Mouse (Mus musculus) neural tube, embryonic 13.5 days (tissue): ENCODE data around the gene Lias. TPM values are rescaled to one million over a fixed set of nuclear protein-coding genes. Genes with fewer than 3 reads are reported as not detected.

ENCODE experiments used
- ATAC-seq: fragments of 200-750 bp; cut with Nextera tagmentation; 2 replicates; pipeline ENCODE4 v1.8.0; 2017; ENCODE audit warnings: low read depth, mild to moderate bottlenecking, moderate TSS enrichment, moderate library complexity
- H3K27ac ChIP-seq: fragments of 300-500 bp; sonication (generic); replicated peaks from 2 replicates; pipeline ENCODE4 v1.5.1; 2015; ENCODE audit warnings: moderate library complexity, mild to moderate bottlenecking, inconsistent platforms
- H3K27me3 ChIP-seq: fragments of 300-500 bp; sonication (generic); 2 replicates; pipeline ENCODE4 v1.6.1; 2015; ENCODE audit warnings: mild to moderate bottlenecking, inconsistent platforms
- H3K36me3 ChIP-seq: fragments of 300-500 bp; sonication (generic); 2 replicates; pipeline ENCODE4 v1.6.1; 2015; ENCODE audit warnings: mild to moderate bottlenecking, inconsistent platforms
- H3K4me1 ChIP-seq: fragments of 300-500 bp; sonication (generic); replicated peaks from 2 replicates; pipeline ENCODE4 v1.6.1; 2015; ENCODE audit warnings: inconsistent platforms
- H3K4me2 ChIP-seq: fragments of 300-500 bp; sonication (generic); 2 replicates; pipeline ENCODE4 v1.6.1; 2015; ENCODE audit warnings: inconsistent platforms, mild to moderate bottlenecking, moderate library complexity
- H3K4me3 ChIP-seq: fragments of 300-500 bp; sonication (generic); 2 replicates; pipeline ENCODE4 v1.5.1; 2015; ENCODE audit warnings: mild to moderate bottlenecking, inconsistent platforms
- H3K9ac ChIP-seq: fragments of 300-500 bp; sonication (generic); 2 replicates; pipeline ENCODE4 v1.6.1; 2015; ENCODE audit warnings: moderate library complexity, mild to moderate bottlenecking, inconsistent platforms
- H3K9me3 ChIP-seq: fragments of 300-500 bp; sonication (generic); 2 replicates; pipeline ENCODE4 v1.6.1; 2016; ENCODE audit warnings: inconsistent platforms
- WGBS: fragments of 180-500 bp; shearing (Covaris S2); methylation state at CpG from one replicate; pipeline ENCODE4 v1.1.7; 2015; 5-methylcytosine and 5-hydroxymethylcytosine counted together
- polyA plus RNA-seq: library from polyadenylated mRNA; unstranded; fragments of >200 nt; fragmentation: Nextera tagmentation; extraction: Ambion mirVana; gene quantifications from 2 replicates; pipeline ENCODE4 v1.2.1, GENCODE M21; 2015

The Lias gene
- polyA plus RNA-seq = 60.7 and 63.3 TPM in 2 replicates

DNA sequence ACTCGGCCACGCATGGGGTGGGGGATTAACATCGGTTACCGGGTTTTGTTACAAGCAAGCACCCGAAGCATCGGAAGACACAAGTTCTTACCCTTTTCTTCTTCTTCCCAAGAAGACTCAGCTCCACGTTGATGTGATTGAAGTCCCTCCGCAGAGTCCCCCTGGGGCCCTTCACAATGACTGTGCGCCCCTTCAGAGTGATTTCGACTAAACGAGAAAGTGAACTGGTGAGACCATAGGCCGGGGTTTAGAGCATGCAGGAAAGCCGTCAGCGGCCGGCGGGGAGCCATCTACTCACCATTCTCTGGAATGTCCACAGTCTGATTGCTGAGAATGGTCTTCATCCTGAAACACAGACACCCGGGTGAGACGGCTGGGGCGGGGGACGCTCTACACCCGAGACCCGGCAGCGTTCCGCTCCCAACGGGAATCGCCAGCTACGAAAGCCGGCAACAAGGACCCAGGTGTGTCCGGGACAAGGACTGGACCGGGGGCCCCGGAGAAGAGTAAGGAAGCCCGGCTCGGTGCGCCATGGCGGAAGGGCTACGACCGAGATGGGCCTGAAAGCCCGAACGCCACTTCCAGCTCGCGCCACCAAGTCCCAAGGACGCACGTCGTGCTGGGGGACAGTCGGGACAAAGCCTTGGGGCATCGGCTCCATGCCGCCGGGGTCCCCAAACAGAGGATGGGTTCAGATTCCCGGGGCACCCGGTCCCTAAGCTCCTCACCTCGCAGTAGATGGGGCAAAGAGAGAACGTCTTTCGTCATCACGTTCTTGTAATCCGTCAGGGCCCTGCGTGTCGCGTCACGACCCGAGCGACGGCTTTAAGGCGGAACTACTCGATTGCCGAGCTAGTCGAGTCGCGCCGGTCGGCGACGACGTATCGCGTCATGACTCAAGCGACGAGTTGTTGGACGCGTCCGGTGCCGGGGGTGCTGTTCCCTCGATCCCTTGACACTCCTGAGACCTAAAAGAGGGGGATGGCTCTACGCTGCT lies at the start of gene Lias, which contains the start of gene Rpl9:
Lias (plus strand) TSS at position 850 of the 997 bp plus-strand sequence.
Rpl9 (minus strand) TSS at position 797 of the 997 bp plus-strand sequence.
- under 1% methylated on average over 83 of the region's 83 CpGs for WGBS

DNA sequence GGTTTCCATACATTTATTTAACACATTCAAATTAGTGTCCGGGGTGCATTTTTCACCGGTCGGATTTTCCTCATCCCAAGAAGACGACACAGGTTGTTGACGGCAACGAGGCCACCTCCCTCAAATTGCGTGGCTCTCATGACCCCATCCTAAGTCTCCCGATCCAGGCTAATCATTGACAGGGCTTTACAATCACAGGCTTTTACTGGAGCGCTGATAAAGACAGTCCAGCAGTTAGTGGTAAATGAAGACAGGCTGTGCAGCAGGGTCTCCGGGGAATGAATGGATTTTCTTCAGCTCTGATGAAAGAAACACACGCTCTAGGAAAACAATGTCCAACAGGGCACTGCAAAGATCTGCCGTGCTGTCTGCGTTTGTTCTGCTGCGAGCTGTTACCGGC lies 43.1 kb upstream of the Lias start, which contains the start of gene Klb:
Klb (plus strand) TSS at position 147 of the 400 bp plus-strand sequence.
- peak within 1 kb of the TSS; percentile 15 for H3K4me3 ChIP-seq
- peaks cover 9% of the 10 kb centered on the region for H3K4me1 ChIP-seq
- H3K4me2 ChIP-seq = peak within 1 kb of the TSS; percentile 46
- H3K36me3 ChIP-seq = no peaks in the 10 kb centered on the region
- H3K27ac ChIP-seq = no peak within 1 kb of the TSS
- ATAC-seq = no peak
- H3K9ac ChIP-seq = peak within 1 kb of the TSS; percentile 23
- peaks cover 5% of the 10 kb centered on the region for H3K27me3 ChIP-seq
- 18% methylated on average over 15 of the region's 15 CpGs for WGBS
- no peaks in the 10 kb centered on the region for H3K9me3 ChIP-seq

More for the DNA sequence above, at the start of gene Lias, which contains the start of gene Rpl9:
- H3K9ac ChIP-seq = peak within 1 kb of the TSS; percentile 96
- peak within 1 kb of the TSS; percentile 87 for H3K4me2 ChIP-seq
- H3K4me3 ChIP-seq = peak within 1 kb of the TSS; percentile 72
- H3K27me3 ChIP-seq = no peaks in the 10 kb centered on the region
- peak; percentile 97 for ATAC-seq
- H3K36me3 ChIP-seq = peaks cover 45% of the 10 kb centered on the region
- H3K9me3 ChIP-seq = no peaks in the 10 kb centered on the region
- peaks cover 34% of the 10 kb centered on the region for H3K4me1 ChIP-seq
- H3K27ac ChIP-seq = peak within 1 kb of the TSS; percentile 94

GRCm38 (mm10) chr5:65350508-65350907 lies 40.8 kb upstream of the Lias start:
- H3K27me3 ChIP-seq = peaks cover 5% of the 10 kb centered on the region
- no peak overlapping the region for H3K4me3 ChIP-seq
- 68% methylated on average over 10 of the region's 10 CpGs for WGBS
- H3K4me2 ChIP-seq = no peak overlapping the region
- ATAC-seq = no peak
- H3K9me3 ChIP-seq = 0 out of 2 replicates have a peak, but pooled peaks cover 4% of the 10 kb centered on the region
- H3K27ac ChIP-seq = no peak overlapping the region
- H3K36me3 ChIP-seq = no peaks in the 10 kb centered on the region
- no peak overlapping the region for H3K9ac ChIP-seq
- H3K4me1 ChIP-seq = peaks cover 9% of the 10 kb centered on the region

GRCm38 (mm10) chr5:65354097-65354496 lies 37.2 kb upstream of the Lias start:
- no peaks in the 10 kb centered on the region for H3K4me1 ChIP-seq
- 93% methylated on average over 3 of the region's 3 CpGs for WGBS
- no peak overlapping the region for H3K4me2 ChIP-seq
- ATAC-seq = no peak
- no peak overlapping the region for H3K9ac ChIP-seq
- H3K4me3 ChIP-seq = no peak overlapping the region
- no peaks in the 10 kb centered on the region for H3K36me3 ChIP-seq
- peaks cover under 1% of the 10 kb centered on the region; the same call in 1 of the 2 replicates for H3K27me3 ChIP-seq
- H3K9me3 ChIP-seq = 0 out of 2 replicates have a peak, but pooled peaks cover 4% of the 10 kb centered on the region
- no peak overlapping the region for H3K27ac ChIP-seq

DNA sequence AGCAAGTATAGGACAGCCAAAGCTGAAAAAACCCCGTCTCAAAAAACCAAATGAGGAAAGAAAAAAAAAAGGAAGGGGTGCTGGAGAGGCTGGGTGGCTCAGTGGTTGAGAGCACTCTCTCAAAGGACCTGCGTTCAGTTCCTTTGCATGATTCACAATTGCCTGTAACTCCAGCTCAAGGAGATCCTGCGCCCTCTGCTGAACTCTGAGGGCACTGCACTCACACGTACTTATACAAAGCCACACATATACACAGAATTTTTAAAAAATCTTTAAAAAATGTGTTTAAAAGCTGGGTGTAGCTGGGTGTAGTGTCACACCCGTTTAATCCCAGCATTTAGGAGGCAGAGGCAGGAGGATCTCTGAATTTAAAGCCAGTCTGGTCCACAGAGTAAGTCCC lies 36.3 kb upstream of the Lias start:
- no peaks in the 10 kb centered on the region for H3K36me3 ChIP-seq
- H3K4me2 ChIP-seq = no peak overlapping the region
- H3K4me3 ChIP-seq = no peak overlapping the region
- H3K4me1 ChIP-seq = no peaks in the 10 kb centered on the region
- no peaks in the 10 kb centered on the region for H3K27me3 ChIP-seq
- H3K27ac ChIP-seq = no peak overlapping the region
- no peak for ATAC-seq
- no peak overlapping the region for H3K9ac ChIP-seq
- H3K9me3 ChIP-seq = 0 out of 2 replicates have a peak, but pooled peaks cover 4% of the 10 kb centered on the region
- 73% methylated on average over 5 of the region's 5 CpGs for WGBS

DNA sequence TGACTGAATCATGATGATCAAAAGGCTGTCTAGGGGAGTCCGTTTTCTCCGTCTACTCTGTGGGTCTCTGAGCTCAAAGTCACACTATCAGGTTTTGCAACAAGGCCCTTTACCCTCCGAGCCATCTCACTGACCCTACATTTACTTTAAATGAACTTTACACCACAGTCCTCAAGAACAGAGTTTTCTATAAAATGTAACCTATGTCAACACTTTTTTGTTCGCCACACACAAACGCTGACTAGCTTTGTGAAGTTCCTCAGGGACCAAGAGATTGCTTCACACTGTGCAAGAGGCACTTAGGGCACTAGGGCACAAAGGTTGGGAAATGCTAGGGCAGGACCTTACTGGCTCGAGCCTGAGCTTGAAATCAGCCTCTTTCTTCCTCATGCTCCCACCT lies 34.4 kb upstream of the Lias start:
- H3K4me3 ChIP-seq = no peak overlapping the region
- no peak overlapping the region for H3K27ac ChIP-seq
- H3K4me1 ChIP-seq = no peaks in the 10 kb centered on the region
- WGBS = 85% methylated on average over 6 of the region's 6 CpGs
- no peaks in the 10 kb centered on the region for H3K36me3 ChIP-seq
- no peak for ATAC-seq
- 0 out of 2 replicates have a peak, but pooled peaks cover 4% of the 10 kb centered on the region for H3K9me3 ChIP-seq
- H3K27me3 ChIP-seq = no peaks in the 10 kb centered on the region
- H3K4me2 ChIP-seq = no peak overlapping the region
- no peak overlapping the region for H3K9ac ChIP-seq

DNA sequence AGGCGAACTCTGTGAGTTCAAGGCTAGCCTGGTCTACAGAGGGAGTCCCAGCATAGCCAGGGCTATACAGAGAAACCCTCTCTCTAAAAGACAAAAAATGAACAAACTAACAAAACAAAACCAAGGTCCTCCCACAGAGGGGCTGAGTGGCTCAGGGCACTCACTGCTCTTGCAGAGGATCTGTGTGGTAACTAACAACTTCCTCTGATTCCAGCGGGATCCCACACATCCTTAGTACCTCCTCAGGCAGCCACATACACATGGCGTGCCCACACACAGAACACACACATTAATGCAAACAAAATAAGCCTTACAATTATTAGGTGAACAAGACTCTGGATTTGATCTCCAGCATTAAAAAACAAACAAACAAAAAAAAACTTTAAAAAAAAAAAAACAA lies 33.5 kb upstream of the Lias start:
- H3K36me3 ChIP-seq = no peaks in the 10 kb centered on the region
- H3K4me2 ChIP-seq = no peak overlapping the region
- H3K27ac ChIP-seq = no peak overlapping the region
- H3K4me3 ChIP-seq = no peak overlapping the region
- no peaks in the 10 kb centered on the region for H3K4me1 ChIP-seq
- no peak for ATAC-seq
- no peak overlapping the region for H3K9ac ChIP-seq
- H3K27me3 ChIP-seq = no peaks in the 10 kb centered on the region
- 0 out of 2 replicates have a peak, but pooled peaks cover 4% of the 10 kb centered on the region for H3K9me3 ChIP-seq
- 85% methylated on average over 3 of the region's 3 CpGs for WGBS

DNA sequence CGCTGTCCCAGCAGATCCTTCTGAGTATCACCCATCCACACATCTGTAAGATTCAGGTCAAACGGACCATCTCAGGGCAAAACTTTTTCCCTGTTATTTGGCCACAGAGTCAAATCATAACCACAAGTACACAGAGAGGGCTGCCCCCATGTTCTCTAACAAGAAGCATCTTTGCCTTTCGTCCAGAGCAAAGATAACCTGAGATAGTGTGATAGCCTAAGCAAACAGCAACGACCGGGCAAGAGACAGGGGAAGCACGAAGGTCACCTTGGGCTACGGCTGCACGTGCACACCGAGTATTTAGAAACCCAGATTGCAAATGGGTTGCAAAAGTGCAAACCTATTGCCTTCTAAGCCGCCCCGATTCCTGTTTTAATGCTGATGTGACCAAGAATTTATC lies 23.5 kb upstream of the Lias start:
- Histone ChIP-seq H3K27me3 (no peaks in the 10 kb centered on the region), H3K4me3 (no peak overlapping the region), H3K4me2 (no peak overlapping the region), H3K27ac (no peak overlapping the region), H3K9me3 (no peaks in the 10 kb centered on the region), H3K4me1 (no peaks in the 10 kb centered on the region), H3K9ac (no peak overlapping the region), H3K36me3 (no peaks in the 10 kb centered on the region)
- ATAC-seq = no peak
- 89% methylated on average over 11 of the region's 11 CpGs for WGBS

DNA sequence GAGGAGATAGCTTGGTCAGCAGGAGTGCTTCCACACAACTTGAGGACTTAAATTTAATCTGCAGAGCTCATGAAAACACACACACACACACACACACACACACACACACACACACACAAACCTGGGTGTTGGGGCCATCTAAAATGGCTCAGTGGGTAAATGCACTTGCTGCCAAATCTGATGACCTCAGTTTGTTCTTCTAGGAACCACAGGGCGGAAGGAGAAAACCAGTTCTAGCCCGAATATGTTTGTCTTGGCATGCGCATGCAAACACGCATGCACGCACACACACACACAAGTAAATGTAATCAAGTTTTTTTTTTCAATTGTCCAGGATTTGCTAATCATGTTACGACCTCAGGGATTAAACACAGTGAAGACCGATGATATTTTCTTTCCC lies 19.7 kb upstream of the Lias start:
- ATAC-seq = no peak
- Histone ChIP-seq H3K36me3 (no peaks in the 10 kb centered on the region), H3K4me3 (no peak overlapping the region), H3K4me2 (no peak overlapping the region), H3K4me1 (no peaks in the 10 kb centered on the region), H3K9ac (no peak overlapping the region), H3K27me3 (no peaks in the 10 kb centered on the region), H3K27ac (no peak overlapping the region), H3K9me3 (no peaks in the 10 kb centered on the region)
- WGBS = 96% methylated on average over 7 of the region's 7 CpGs

DNA sequence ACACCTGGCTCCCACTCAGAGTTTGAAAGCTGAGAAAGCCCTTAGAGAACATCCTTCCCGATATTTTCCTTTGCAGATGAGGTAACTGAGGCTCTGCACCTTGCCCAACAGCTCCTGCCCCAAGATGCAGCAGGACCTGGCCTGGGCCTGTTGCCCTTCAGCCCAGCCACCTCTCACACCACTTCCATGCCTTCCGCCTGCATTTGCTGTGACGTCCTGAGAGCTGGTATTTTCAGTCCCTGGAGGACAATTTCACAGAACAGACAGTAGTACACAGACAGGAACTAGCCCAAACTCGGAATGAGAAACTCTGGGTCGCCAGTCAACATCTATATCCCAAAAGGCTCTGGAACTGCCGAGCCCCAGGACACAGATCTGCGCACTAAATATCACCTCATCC lies 16.6 kb upstream of the Lias start:
- no peak for ATAC-seq
- Histone ChIP-seq H3K27ac (no peak overlapping the region), H3K9me3 (no peaks in the 10 kb centered on the region), H3K27me3 (no peaks in the 10 kb centered on the region), H3K36me3 (0 out of 2 replicates have a peak, but pooled peaks cover 7% of the 10 kb centered on the region), H3K4me1 (no peaks in the 10 kb centered on the region), H3K9ac (no peak overlapping the region), H3K4me3 (no peak overlapping the region), H3K4me2 (no peak overlapping the region)
- 87% methylated on average over 7 of the region's 7 CpGs for WGBS

GRCm38 (mm10) chr5:65385704-65386103 lies 5.6 kb upstream of the Lias start:
- Histone ChIP-seq H3K4me3 (no peak overlapping the region), H3K36me3 (peaks cover 66% of the 10 kb centered on the region)

More at GRCm38 (mm10) chr5:65385704-65386103, 5.6 kb upstream of the Lias start:
- ATAC-seq = no peak
- Histone ChIP-seq H3K4me2 (no peak overlapping the region), H3K27me3 (no peaks in the 10 kb centered on the region), H3K9ac (no peak overlapping the region), H3K9me3 (no peaks in the 10 kb centered on the region), H3K4me1 (peaks cover 21% of the 10 kb centered on the region), H3K27ac (no peak overlapping the region)
- WGBS = 65% methylated on average over 2 of the region's 2 CpGs
